24 mouse cellular contexts compared by ENCODE assay signal in the genomic region with DNA sequence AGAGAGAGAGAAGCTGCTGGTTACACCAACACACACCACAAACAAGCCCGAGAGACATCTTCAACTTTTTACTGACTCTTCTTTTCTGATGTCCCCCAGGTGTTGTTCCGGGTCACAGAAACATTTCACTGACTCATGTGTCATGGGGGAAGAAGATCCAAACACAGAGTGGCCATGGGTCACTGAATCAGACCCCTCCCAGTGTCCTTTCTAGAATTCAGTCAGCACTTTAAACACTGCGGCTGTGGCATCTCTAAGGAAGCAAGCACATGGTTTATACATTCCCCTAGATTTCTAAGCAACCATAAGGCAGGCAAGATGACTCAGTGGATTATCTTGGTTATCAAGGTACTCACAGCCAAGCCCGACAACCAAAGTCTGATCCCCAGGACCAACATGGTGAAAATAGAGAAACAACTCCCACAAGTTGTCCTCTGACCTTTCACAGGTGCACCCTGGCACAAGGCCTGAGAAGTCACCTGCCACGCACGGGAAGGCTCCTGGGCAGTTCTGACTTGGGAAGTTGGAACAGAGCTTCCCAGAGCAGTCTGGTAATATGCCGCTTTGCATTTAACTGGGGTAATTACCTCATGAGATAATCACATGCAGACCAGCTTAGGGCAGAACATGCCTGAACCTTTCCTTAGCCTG. TPM values are rescaled to one million over a fixed set of nuclear protein-coding genes. Genes with fewer than 3 reads are reported as not detected.
DNase-seq lines count a peak whose midpoint lies in the region; ATAC-seq and TF ChIP-seq lines count a peak whose summit lies in the region.
"Had no signal": no experiment of that assay in that cellular context is flagged by ENCODE, and none has a peak within 500 bp of the region (broad histone marks: within the 10 kb centered on the region; RNA-seq: fewer than 3 reads in every experiment).

No protein-coding gene starts in this region.

- 0 out of 2 replicates have a peak, but pooled peaks have one; percentile 5 for ATAC-seq in intestine, embryonic 15.5 days
- peak; percentile 48 for ATAC-seq in kidney, postnatal 0 days (replicated peaks; ENCODE audit: low FRiP score, low read depth)
- no peak for ATAC-seq in inflammation-experienced regulatory T-cells, adult 6 months
- ATAC-seq: forebrain, embryonic 13.5 days; midbrain, embryonic 13.5 days had no signal

- H3K4me3 ChIP-seq in intestine, embryonic 15.5 days (replicated peaks), result no peak overlapping the region
- H3K4me3 ChIP-seq in kidney, adult 2 months (ENCODE audit: insufficient read depth, low read depth, low read length), result no peak overlapping the region
- H3K4me3 ChIP-seq in kidney, postnatal 0 days (replicated peaks; ENCODE audit: low read depth, low read length), result no peak overlapping the region
- H3K4me3 ChIP-seq in small intestine, adult 2 months (ENCODE audit: low read depth, low read length), result no peak overlapping the region
- H3K4me3 ChIP-seq: forebrain, embryonic 13.5 days; heart, embryonic 12.5 days; hindbrain, embryonic 10.5 days; layer of hippocampus, adult 2 months; limb, embryonic 15.5 days; midbrain, embryonic 13.5 days; stomach, embryonic 15.5 days had no signal

- peak; percentile 87 for DNase-seq in kidney, adult 2 months
- DNase-seq in kidney, postnatal 0 days (ENCODE audit: low spot score), result no peak
- DNase-seq in left cerebral cortex, adult 18-20 months (ENCODE audit: low spot score in 2 of 2), result no peak
- DNase-seq in T-cell, adult 2 months (ENCODE audit: low spot score), result no peak
- DNase-seq: adrenal gland, postnatal 25 days; cerebellum, adult 9-10 months; gastrocnemius, postnatal 25 days; heart, adult 18-20 months; heart, postnatal 10 days; layer of hippocampus, postnatal 36 days; lung, embryonic 14.5 days; thymus, adult 18-20 months; thymus, postnatal 4 days had no signal

- H3K4me2 ChIP-seq in intestine, embryonic 15.5 days (replicated peaks), result no peak overlapping the region
- no peak overlapping the region for H3K4me2 ChIP-seq in kidney, postnatal 0 days (ENCODE audit: low read length)
- H3K4me2 ChIP-seq: forebrain, embryonic 13.5 days; heart, embryonic 12.5 days; limb, embryonic 15.5 days; lung, embryonic 14.5 days; midbrain, embryonic 13.5 days; stomach, embryonic 15.5 days had no signal

- peaks cover 19% of the 10 kb centered on the region for H3K4me1 ChIP-seq in intestine, embryonic 15.5 days (replicated peaks)
- H3K4me1 ChIP-seq in kidney, adult 2 months (ENCODE audit: control insufficient read depth, insufficient read depth, low read length), result peaks cover 48% of the 10 kb centered on the region
- peaks cover 34% of the 10 kb centered on the region for H3K4me1 ChIP-seq in kidney, postnatal 0 days (replicated peaks; ENCODE audit: insufficient read depth, low read length)
- H3K4me1 ChIP-seq in small intestine, adult 2 months (ENCODE audit: control insufficient read depth, insufficient read depth, insufficient read length, low read length), result peaks cover 43% of the 10 kb centered on the region
- H3K4me1 ChIP-seq: forebrain, embryonic 13.5 days; limb, embryonic 15.5 days; midbrain, embryonic 13.5 days had no signal

- no peak overlapping the region for H3K27ac ChIP-seq in intestine, embryonic 15.5 days
- H3K27ac ChIP-seq in kidney, adult 2 months (ENCODE audit: insufficient read depth, low read depth, low read length), result peak overlapping the region; percentile 76
- H3K27ac ChIP-seq in kidney, postnatal 0 days, result peak overlapping the region; percentile 68
- peak overlapping the region; percentile 91 for H3K27ac ChIP-seq in small intestine, adult 2 months (ENCODE audit: insufficient read depth, low read depth, low read length)
- H3K27ac ChIP-seq: forebrain, embryonic 13.5 days; hindbrain, embryonic 10.5 days; layer of hippocampus, adult 2 months; limb, embryonic 15.5 days; liver, embryonic 14.5 days; midbrain, embryonic 13.5 days; stomach, embryonic 15.5 days had no signal

- no peaks in the 10 kb centered on the region for H3K36me3 ChIP-seq in intestine, embryonic 15.5 days
- no peaks in the 10 kb centered on the region for H3K36me3 ChIP-seq in kidney, adult 2 months (ENCODE audit: control insufficient read depth, insufficient read depth, low read length)
- H3K36me3 ChIP-seq in kidney, postnatal 0 days (ENCODE audit: insufficient read depth, low read length), result no peaks in the 10 kb centered on the region
- peaks cover 9% of the 10 kb centered on the region for H3K36me3 ChIP-seq in small intestine, adult 2 months (ENCODE audit: control insufficient read depth, insufficient read depth, low read length)
- H3K36me3 ChIP-seq: heart, embryonic 12.5 days; hindbrain, embryonic 10.5 days; limb, embryonic 15.5 days; midbrain, embryonic 13.5 days; stomach, embryonic 15.5 days had no signal

- TF ChIP-seq CTCF in kidney, adult 2 months (conservative IDR thresholded peaks at IDR 0.05; ENCODE audit: insufficient read depth, insufficient read length, low read depth, low read length), result no peak
- TF ChIP-seq CTCF in kidney, postnatal 0 days (IDR thresholded peaks at IDR 0.05; ENCODE audit: low read depth), result no peak
- TF ChIP-seq CTCF in small intestine, adult 2 months (IDR thresholded peaks at IDR 0.05; ENCODE audit: extremely low read depth, insufficient read length, insufficient replicate concordance, low read depth, low read length), result no peak

- H3K27me3 ChIP-seq in intestine, embryonic 15.5 days (replicated peaks), result no peaks in the 10 kb centered on the region
- H3K27me3 ChIP-seq in kidney, adult 2 months (replicated peaks; ENCODE audit: control insufficient read depth, insufficient read depth, low read length), result no peaks in the 10 kb centered on the region
- H3K27me3 ChIP-seq in kidney, postnatal 0 days (ENCODE audit: insufficient read depth, low read length), result no peaks in the 10 kb centered on the region
- no peaks in the 10 kb centered on the region for H3K27me3 ChIP-seq in small intestine, adult 2 months (ENCODE audit: control insufficient read depth, insufficient read depth, low read length)
- H3K27me3 ChIP-seq: forebrain, embryonic 13.5 days; heart, embryonic 12.5 days; limb, embryonic 15.5 days; midbrain, embryonic 13.5 days; stomach, embryonic 15.5 days had no signal

- no peak overlapping the region for H3K9ac ChIP-seq in intestine, embryonic 15.5 days
- no peak overlapping the region for H3K9ac ChIP-seq in kidney, postnatal 0 days (ENCODE audit: low read depth, low read length)
- H3K9ac ChIP-seq: forebrain, embryonic 13.5 days; heart, embryonic 12.5 days; limb, embryonic 15.5 days; liver, embryonic 14.5 days; lung, embryonic 14.5 days; midbrain, embryonic 13.5 days; stomach, embryonic 15.5 days had no signal

- no peak for TF ChIP-seq POLR2A in kidney, adult 2 months (IDR thresholded peaks at IDR 0.05; ENCODE audit: low read depth, low read length)
- TF ChIP-seq POLR2A in small intestine, adult 2 months (IDR thresholded peaks at IDR 0.05; ENCODE audit: low read depth, low read length), result no peak

- H3K9me3 ChIP-seq in intestine, embryonic 15.5 days, result no peaks in the 10 kb centered on the region
- no peaks in the 10 kb centered on the region for H3K9me3 ChIP-seq in kidney, postnatal 0 days (replicated peaks; ENCODE audit: low read length)
- H3K9me3 ChIP-seq: forebrain, embryonic 13.5 days; heart, embryonic 12.5 days; hindbrain, embryonic 10.5 days; limb, embryonic 15.5 days; midbrain, embryonic 13.5 days; stomach, embryonic 15.5 days had no signal

- WGBS in intestine, embryonic 15.5 days, result 75% methylated on average over 7 of the region's 7 CpGs
- 56% methylated on average over 7 of the region's 7 CpGs for WGBS in kidney, adult 2 months
- WGBS in kidney, postnatal 0 days, result 52% methylated on average over 7 of the region's 7 CpGs
- WGBS in small intestine, adult 2 months, result 38% methylated on average over 7 of the region's 7 CpGs

RNA-seq across cellular contexts. Expression of a gene that starts 25.5 kb away (rescaled TPM):
- 41.7 and 48.8 TPM in 2 replicates for polyA plus RNA-seq in intestine, embryonic 15.5 days (2015; fragmentation: Nextera tagmentation; extraction: Ambion mirVana)
- polyA plus RNA-seq in kidney, adult 2 months (2012; rRNA removed), result 153 and 182 TPM in 2 replicates
- polyA plus RNA-seq in kidney, postnatal 0 days (2015; fragmentation: Nextera tagmentation; extraction: Ambion mirVana), result 57.6 and 66.5 TPM in 2 replicates
- 73.2 and 120 TPM in 2 replicates for polyA plus RNA-seq in small intestine, adult 2 months (2012; rRNA removed)
- 10 to 100 TPM; 49.2 to 55.1 TPM for total RNA-seq in left cerebral cortex, adult 18-20 months (2021)
- 10 to 100 TPM; 65.9 to 91.6 (median 69.3) TPM for polyA plus RNA-seq in inflammation-experienced regulatory T-cells, adult 6 months (2017; shearing (Covaris generic))

RNA-seq across cellular contexts. Expression of a gene that starts 31.5 kb away (rescaled TPM):
- 51.0 and 56.3 TPM in 2 replicates for polyA plus RNA-seq in intestine, embryonic 15.5 days (2015; fragmentation: Nextera tagmentation; extraction: Ambion mirVana)
- polyA plus RNA-seq in kidney, adult 2 months (2012; rRNA removed), result 454 and 464 TPM in 2 replicates
- polyA plus RNA-seq in kidney, postnatal 0 days (2015; fragmentation: Nextera tagmentation; extraction: Ambion mirVana), result 27.8 and 36.4 TPM in 2 replicates
- 110 and 341 TPM in 2 replicates for polyA plus RNA-seq in small intestine, adult 2 months (2012; rRNA removed)
- 1 to 10 TPM; 2.3 to 4.0 TPM for total RNA-seq in left cerebral cortex, adult 18-20 months (2021)
- polyA plus RNA-seq in inflammation-experienced regulatory T-cells, adult 6 months (2017; shearing (Covaris generic)), result 1 to 10 TPM in 1 of 3 experiments, under 1 TPM in 2; 0.42 to 2.5 (median 0.49) TPM

RNA-seq across cellular contexts. Expression of a gene that starts 40.6 kb away (rescaled TPM):
- polyA plus RNA-seq in intestine, embryonic 15.5 days (2015; fragmentation: Nextera tagmentation; extraction: Ambion mirVana), result 270 and 308 TPM in 2 replicates
- polyA plus RNA-seq in kidney, adult 2 months (2012; rRNA removed), result 366 and 425 TPM in 2 replicates
- 357 and 408 TPM in 2 replicates for polyA plus RNA-seq in kidney, postnatal 0 days (2015; fragmentation: Nextera tagmentation; extraction: Ambion mirVana)
- 186 and 284 TPM in 2 replicates for polyA plus RNA-seq in small intestine, adult 2 months (2012; rRNA removed)
- 10 to 100 TPM; 89.2 to 93.8 TPM for total RNA-seq in left cerebral cortex, adult 18-20 months (2021)
- polyA plus RNA-seq in inflammation-experienced regulatory T-cells, adult 6 months (2017; shearing (Covaris generic)), result 100 to 1,000 TPM; 253 to 303 (median 292) TPM

RNA-seq across cellular contexts. Expression of a gene that starts 45.3 kb away (rescaled TPM):
- 110 and 112 TPM in 2 replicates for polyA plus RNA-seq in intestine, embryonic 15.5 days (2015; fragmentation: Nextera tagmentation; extraction: Ambion mirVana)
- polyA plus RNA-seq in kidney, adult 2 months (2012; rRNA removed), result 37.2 and 42.1 TPM in 2 replicates
- polyA plus RNA-seq in kidney, postnatal 0 days (2015; fragmentation: Nextera tagmentation; extraction: Ambion mirVana), result 107 and 114 TPM in 2 replicates
- polyA plus RNA-seq in small intestine, adult 2 months (2012; rRNA removed), result 59.9 and 66.0 TPM in 2 replicates
- total RNA-seq in left cerebral cortex, adult 18-20 months (2021), result 10 to 100 TPM; 12.0 to 12.6 TPM
- polyA plus RNA-seq in inflammation-experienced regulatory T-cells, adult 6 months (2017; shearing (Covaris generic)), result under 1 TPM in 2 of 3 experiments, not detected in 1; 0.29 to 0.47 TPM
